Mouse (Mus musculus) bone marrow, adult 2 months (tissue): ENCODE data around the gene Ackr4.

Source experiments
- CTCF ChIP-seq: fragments of 200-500 bp; IDR thresholded peaks from 2 replicates; pipeline ENCODE4 v1.5.1; 2011; ENCODE audit warnings: low read length, control low read depth; ENCODE audit not compliant: control insufficient read depth, insufficient read depth
- POLR2A ChIP-seq: fragments of 200-500 bp; IDR thresholded peaks from 2 replicates; pipeline ENCODE4 v1.6.1; 2011; ENCODE audit warnings: low read depth, mild to moderate bottlenecking, control low read depth, low read length, borderline replicate concordance; ENCODE audit not compliant: control insufficient read depth

GRCm38 (mm10) chr9:104085730-104086429 lies 40.9 kb downstream of the Ackr4 start:
- TF ChIP-seq CTCF (no peak), POLR2A (no peak)
